Mouse (Mus musculus): ENCODE measurements at regions not wholly inside any gene's neighbourhood (a gene's known extent, or its start where the extent isn't known, plus 50 kb on each side); places are given as distances from the start of the nearest gene placed in this dataset.

GRCm38 (mm10) chr10:9404963-9405362 is 270.0 kb downstream of the Samd5 start:
- no peak for TF ChIP-seq CTCF (IDR thresholded peaks at IDR 0.05; ENCODE audit: insufficient read depth, low read depth, low read length)
- TF ChIP-seq POLR2A (IDR thresholded peaks at IDR 0.05; ENCODE audit: insufficient read depth, low read depth, low read length) = no peak

All from olfactory bulb, adult 2 months (tissue).